Mouse (Mus musculus): Measurements from ENCODE around the gene Kndc1.

Kndc1 gene

DNA sequence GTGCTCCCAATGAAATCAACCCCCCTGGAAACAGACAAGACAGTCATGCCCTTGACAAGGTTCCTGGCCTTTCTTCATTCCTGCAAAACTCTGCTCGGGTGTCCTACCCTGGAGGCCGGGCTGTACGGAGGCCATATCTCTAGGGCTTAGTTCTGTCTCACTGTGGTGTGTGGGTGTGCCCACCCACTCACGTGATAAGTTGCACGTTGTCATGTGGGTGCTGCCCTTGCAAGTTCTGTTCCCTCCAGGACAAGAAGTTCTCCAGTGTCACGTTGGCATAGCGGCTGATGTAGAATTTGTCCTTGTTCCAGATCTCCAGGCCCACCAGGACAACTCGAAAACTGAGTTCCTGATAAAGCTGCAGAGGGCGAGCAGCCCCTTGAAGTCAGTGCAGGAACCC is 93.8 kb downstream of the Kndc1 start:
- DNase-seq (ENCODE audit: low read depth, low spot score) = no peak

DNA sequence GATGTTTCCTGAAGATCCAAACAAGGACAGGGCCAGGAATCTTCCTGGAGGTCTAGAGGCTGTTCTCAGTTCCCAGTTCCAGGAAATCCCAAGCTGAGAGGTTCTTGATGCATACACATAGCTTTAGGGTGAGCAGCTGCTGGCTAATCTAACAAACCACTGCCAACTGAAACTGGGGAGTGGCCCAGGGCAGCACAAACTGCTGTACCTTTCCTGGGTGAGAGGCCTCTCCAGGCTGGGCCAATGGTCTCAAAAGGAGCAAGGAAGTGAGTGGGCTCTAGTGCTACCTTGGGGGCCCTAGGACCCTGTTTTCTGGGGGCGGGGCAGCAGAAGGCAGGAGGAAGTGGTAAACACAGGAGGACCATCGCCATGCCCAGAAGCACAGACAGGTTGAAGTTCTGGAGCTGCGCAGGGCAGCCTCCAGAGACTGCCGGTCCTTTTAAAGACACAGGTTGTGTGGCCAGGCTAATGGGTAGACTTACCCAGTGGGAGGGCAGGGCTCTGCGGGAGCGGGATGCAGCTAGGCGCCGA is 96.4 kb downstream of the Kndc1 start:
- DNase-seq (ENCODE audit: low read depth, low spot score) = no peak

All from embryo, embryonic 11.5 days (tissue).